Mouse (Mus musculus) liver, embryonic 11.5 days (tissue): ENCODE data around the gene Palm2. TPM values are rescaled to one million over a fixed set of nuclear protein-coding genes. Genes with fewer than 3 reads are reported as not detected.

ENCODE experiments used
- ATAC-seq: fragments of 200-750 bp; cut with Nextera tagmentation; replicated peaks from 2 replicates; pipeline ENCODE4 v1.8.0; 2017; ENCODE audit warnings: moderate number of reproducible peaks, mild to moderate bottlenecking, moderate TSS enrichment, moderate library complexity; ENCODE audit not compliant: low FRiP score
- DNase-seq: peaks from one replicate; pipeline ENCODE4 v3.0.0-alpha.2; 2017; ENCODE audit warnings: low spot score
- H3K27ac ChIP-seq: fragments of 300-500 bp; sonication (generic); 2 replicates; pipeline ENCODE4 v1.5.1; 2014; ENCODE audit warnings: mild to moderate bottlenecking, low read depth, low read length, control low read depth
- H3K27me3 ChIP-seq: fragments of 300-500 bp; sonication (generic); replicated peaks from 2 replicates; pipeline ENCODE4 v1.6.1; 2014; ENCODE audit warnings: low read length, mixed read lengths; ENCODE audit not compliant: control insufficient read depth, insufficient read depth
- H3K36me3 ChIP-seq: fragments of 300-500 bp; sonication (generic); 2 replicates; pipeline ENCODE4 v1.6.1; 2014; ENCODE audit warnings: mild to moderate bottlenecking, low read length, moderate library complexity, mixed read lengths; ENCODE audit not compliant: control insufficient read depth, insufficient read depth
- H3K4me1 ChIP-seq: fragments of 300-500 bp; sonication (generic); replicated peaks from 2 replicates; pipeline ENCODE4 v1.6.1; 2014; ENCODE audit warnings: low read length, mixed read lengths; ENCODE audit not compliant: control insufficient read depth, insufficient read depth
- H3K4me2 ChIP-seq: fragments of 300-500 bp; sonication (generic); 2 replicates; pipeline ENCODE4 v1.6.1; 2014; ENCODE audit warnings: mild to moderate bottlenecking, control low read depth, moderate library complexity
- H3K4me3 ChIP-seq: fragments of 300-500 bp; sonication (generic); 2 replicates; pipeline ENCODE4 v1.5.1; 2014; ENCODE audit warnings: low read depth, low read length, control low read depth
- H3K9ac ChIP-seq: fragments of 300-500 bp; sonication (generic); 2 replicates; pipeline ENCODE4 v1.6.1; 2014; ENCODE audit warnings: low read depth, low read length, control low read depth
- H3K9me3 ChIP-seq: fragments of 300-500 bp; sonication (generic); 2 replicates; pipeline ENCODE4 v1.6.1; 2016; ENCODE audit warnings: low read length, inconsistent platforms, mixed read lengths; ENCODE audit not compliant: control insufficient read depth
- WGBS: fragments of 180-500 bp; shearing (Covaris S2); extraction: QIAGEN DNeasy Blood & Tissue Kit; methylation state at CpG from one replicate; pipeline ENCODE4 v1.1.7; 2014; 5-methylcytosine and 5-hydroxymethylcytosine counted together
- polyA plus RNA-seq: library from polyadenylated mRNA; unstranded; fragments of >200 nt; fragmentation: Nextera tagmentation; extraction: Ambion mirVana; gene quantifications from 2 replicates; pipeline ENCODE4 v1.2.1, GENCODE M21; 2014

Palm2 gene
- polyA plus RNA-seq, 1 experiment from 2014 or later, result 0.71 TPM

DNA sequence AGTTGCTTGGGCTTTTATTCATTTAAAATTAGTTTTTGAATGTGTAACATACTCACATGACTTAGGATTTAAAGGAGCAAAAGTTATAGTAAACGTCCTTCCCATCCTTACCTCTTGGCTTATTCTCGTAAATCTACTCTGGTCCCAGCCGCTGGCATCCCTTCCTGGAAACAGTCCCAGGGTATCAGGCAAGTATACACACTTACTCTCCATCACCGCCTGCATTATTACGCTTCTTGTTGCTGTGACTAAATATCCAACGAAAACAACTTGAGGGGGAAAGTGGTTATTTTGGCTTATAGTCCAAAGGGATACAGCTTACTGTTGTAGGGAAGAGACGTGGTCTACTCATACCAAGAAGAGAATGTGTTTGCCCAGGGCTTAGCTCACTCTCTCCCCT is 113.7 kb downstream of the Palm2 start:
- H3K36me3 ChIP-seq, result no peaks in the 10 kb centered on the region
- 85% methylated on average over 7 of the region's 7 CpGs for WGBS
- DNase-seq, result no peak
- no peak overlapping the region for H3K4me2 ChIP-seq
- H3K4me1 ChIP-seq, result no peaks in the 10 kb centered on the region
- no peaks in the 10 kb centered on the region for H3K27me3 ChIP-seq
- H3K27ac ChIP-seq, result no peak overlapping the region
- H3K9ac ChIP-seq, result no peak overlapping the region
- no peaks in the 10 kb centered on the region for H3K9me3 ChIP-seq
- no peak for ATAC-seq
- no peak overlapping the region for H3K4me3 ChIP-seq

- no peaks in the 10 kb centered on the region for H3K9me3 ChIP-seq
- H3K36me3 ChIP-seq, result no peaks in the 10 kb centered on the region
- H3K9ac ChIP-seq, result no peak overlapping the region
- no peaks in the 10 kb centered on the region for H3K27me3 ChIP-seq
- H3K27ac ChIP-seq, result no peak overlapping the region
- no peak overlapping the region for H3K4me3 ChIP-seq
- ATAC-seq (no peak), DNase-seq (no peak)
- no peaks in the 10 kb centered on the region for H3K4me1 ChIP-seq
- H3K4me2 ChIP-seq, result no peak overlapping the region
- WGBS, result 31% methylated on average over 1 of the region's 1 CpGs
Observed at GRCm38 (mm10) chr4:57550216-57550615, 116.2 kb downstream of the Palm2 start.

- H3K27ac ChIP-seq, result no peak overlapping the region
- H3K4me1 ChIP-seq, result no peaks in the 10 kb centered on the region
- no peak overlapping the region for H3K4me3 ChIP-seq
- DNase-seq (no peak), ATAC-seq (no peak)
- no peaks in the 10 kb centered on the region for H3K27me3 ChIP-seq
- no peak overlapping the region for H3K4me2 ChIP-seq
- WGBS, result 78% methylated on average over 2 of the region's 2 CpGs
- H3K9me3 ChIP-seq, result no peaks in the 10 kb centered on the region
- H3K36me3 ChIP-seq, result no peaks in the 10 kb centered on the region
- no peak overlapping the region for H3K9ac ChIP-seq
Observed at GRCm38 (mm10) chr4:57557102-57557501, 123.1 kb downstream of the Palm2 start.

- no peak overlapping the region for H3K9ac ChIP-seq
- no peaks in the 10 kb centered on the region for H3K27me3 ChIP-seq
- no peaks in the 10 kb centered on the region for H3K9me3 ChIP-seq
- no peak overlapping the region for H3K4me3 ChIP-seq
- H3K36me3 ChIP-seq, result no peaks in the 10 kb centered on the region
- no peak for ATAC-seq
- H3K4me1 ChIP-seq, result no peaks in the 10 kb centered on the region
- 67% methylated on average over 1 of the region's 1 CpGs for WGBS
- H3K27ac ChIP-seq, result no peak overlapping the region
- DNase-seq, result no peak
- H3K4me2 ChIP-seq, result no peak overlapping the region
Observed at GRCm38 (mm10) chr4:57559438-57559837, 125.4 kb downstream of the Palm2 start.

GRCm38 (mm10) chr4:57560010-57560409 is 126.0 kb downstream of the Palm2 start:
- no peak for ATAC-seq
- Histone ChIP-seq H3K36me3 (no peaks in the 10 kb centered on the region), H3K27ac (no peak overlapping the region), H3K4me2 (no peak overlapping the region), H3K4me1 (no peaks in the 10 kb centered on the region), H3K9ac (no peak overlapping the region), H3K27me3 (no peaks in the 10 kb centered on the region), H3K4me3 (no peak overlapping the region), H3K9me3 (no peaks in the 10 kb centered on the region)
- WGBS, result 33% methylated on average over 3 of the region's 3 CpGs
- no peak for DNase-seq

DNA sequence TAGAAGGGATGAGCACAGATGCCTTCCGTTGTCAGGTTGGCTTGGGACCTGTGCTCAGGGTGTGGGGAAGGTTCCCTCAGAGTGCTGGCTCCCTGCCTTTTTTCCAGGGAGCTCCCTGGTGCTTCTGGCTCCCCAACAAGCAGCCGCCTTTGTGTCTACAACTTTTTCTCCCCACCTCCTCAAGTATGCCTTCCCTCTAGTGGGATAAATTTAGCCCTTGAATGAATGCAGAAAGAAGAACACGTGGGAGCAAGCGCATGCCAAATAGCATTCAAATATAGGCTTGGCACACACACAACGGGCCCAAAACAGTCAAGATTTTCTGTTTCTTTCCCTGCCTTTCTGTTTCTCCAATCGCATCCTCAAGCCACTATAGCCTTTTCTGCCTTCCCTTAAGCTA is 127.0 kb downstream of the Palm2 start:
- H3K4me3 ChIP-seq, result no peak overlapping the region
- H3K9me3 ChIP-seq, result no peaks in the 10 kb centered on the region
- DNase-seq, result no peak
- no peaks in the 10 kb centered on the region for H3K36me3 ChIP-seq
- no peak overlapping the region for H3K9ac ChIP-seq
- no peaks in the 10 kb centered on the region for H3K4me1 ChIP-seq
- no peaks in the 10 kb centered on the region for H3K27me3 ChIP-seq
- 68% methylated on average over 6 of the region's 6 CpGs for WGBS
- no peak for ATAC-seq
- no peak overlapping the region for H3K4me2 ChIP-seq
- no peak overlapping the region for H3K27ac ChIP-seq

GRCm38 (mm10) chr4:57565283-57565682 is 131.2 kb downstream of the Palm2 start:
- WGBS, result 74% methylated on average over 1 of the region's 1 CpGs
- no peak for ATAC-seq
- DNase-seq, result no peak
- Histone ChIP-seq H3K27me3 (peaks cover 18% of the 10 kb centered on the region), H3K9ac (no peak overlapping the region), H3K36me3 (no peaks in the 10 kb centered on the region), H3K4me3 (no peak overlapping the region), H3K4me1 (0 out of 2 replicates have a peak, but pooled peaks cover 2% of the 10 kb centered on the region), H3K9me3 (no peaks in the 10 kb centered on the region), H3K4me2 (no peak overlapping the region), H3K27ac (no peak overlapping the region)

GRCm38 (mm10) chr4:57565811-57566210 is 131.8 kb downstream of the Palm2 start:
- WGBS, result 47% methylated on average over 2 of the region's 2 CpGs
- H3K36me3 ChIP-seq, result no peaks in the 10 kb centered on the region

GRCm38 (mm10) chr4:57567666-57568206 is 133.7 kb downstream of the Palm2 start, which contains the start of gene Pakap:
Gene Pakap, plus strand, starts transcription at chr4:57568179.
- H3K4me1 ChIP-seq, result 0 out of 2 replicates have a peak, but pooled peaks cover 2% of the 10 kb centered on the region
- no peak; the same call in 1 of the 2 replicates for ATAC-seq
- peak within 1 kb of the TSS; percentile 48 for H3K4me3 ChIP-seq
- peak within 1 kb of the TSS; percentile 37; the same call in 1 of the 2 replicates for H3K9ac ChIP-seq
- 2% methylated on average over 50 of the region's 51 CpGs for WGBS
- no peak within 1 kb of the TSS for H3K27ac ChIP-seq
- H3K27me3 ChIP-seq, result peaks cover 18% of the 10 kb centered on the region
- H3K4me2 ChIP-seq, result peak within 1 kb of the TSS; percentile 73
- no peaks in the 10 kb centered on the region for H3K9me3 ChIP-seq
- peak; percentile 43 for DNase-seq
- no peaks in the 10 kb centered on the region for H3K36me3 ChIP-seq

More at GRCm38 (mm10) chr4:57565811-57566210, 131.8 kb downstream of the Palm2 start:
- H3K4me3 ChIP-seq, result no peak overlapping the region
- no peak overlapping the region for H3K4me2 ChIP-seq
- DNase-seq, result no peak
- H3K4me1 ChIP-seq, result 0 out of 2 replicates have a peak, but pooled peaks cover 2% of the 10 kb centered on the region
- no peak overlapping the region for H3K9ac ChIP-seq
- peaks cover 18% of the 10 kb centered on the region for H3K27me3 ChIP-seq
- ATAC-seq, result no peak
- no peaks in the 10 kb centered on the region for H3K9me3 ChIP-seq
- H3K27ac ChIP-seq, result no peak overlapping the region
